Mouse (Mus musculus) heart, postnatal 10 days (tissue): ENCODE data around the gene Olfr1102. TPM values are rescaled to one million over a fixed set of nuclear protein-coding genes. Genes with fewer than 3 reads are reported as not detected.

Source experiments
- DNase-seq, 2 experiments: peaks; one replicate each; pipeline ENCODE4 v3.0.0; 2021
- intact Hi-C: fragments of 180-260 bp; cut with DNase I; formaldehyde crosslinking; loops from one replicate; pipeline ENCODE4 v1.15.1; 2025
- total RNA-seq, 2 experiments: library from RNA; stranded (reverse); gene quantifications; 2 replicates each; pipeline ENCODE4 v1.2.3; 2021

Olfr1102 gene
- total RNA-seq: not detected

DNA sequence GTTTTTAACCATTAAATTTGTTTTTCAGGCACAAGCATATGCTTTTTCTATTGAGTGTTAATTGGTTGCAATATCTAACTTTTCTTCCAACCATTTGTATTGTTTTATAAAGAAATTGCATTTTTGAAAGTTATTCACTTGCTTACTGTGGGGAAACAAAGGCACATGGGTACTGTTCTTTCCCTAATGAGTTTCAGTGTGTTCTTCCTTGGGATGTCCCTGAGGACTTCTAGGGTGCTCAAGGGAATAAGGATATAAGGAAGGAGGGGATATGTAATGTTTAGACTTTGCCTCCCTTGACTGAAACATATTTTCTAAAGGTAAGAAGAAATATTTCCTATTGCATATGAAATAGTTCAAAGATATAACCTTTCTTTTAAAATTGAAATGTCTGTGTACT, at the start of gene Olfr1102:
Gene Olfr1102 (plus strand): TSS at position 301 of the 400 bp plus-strand sequence.
- no peak for DNase-seq
- intact Hi-C loops: no loop called here

GRCm38 (mm10) chr2:86960593-86960992, 37.6 kb upstream of the Olfr1102 start, which contains the start of gene Olfr1099:
Gene Olfr1099, minus strand, starts transcription at chr2:86960693.
- DNase-seq: no peak
- intact Hi-C loops: no loop called here

- intact Hi-C loops: no loop called here
- no peak for DNase-seq
These were observed 18.3 kb upstream of the Olfr1102 start, which contains the start of gene Olfr1100 for GRCm38 (mm10) chr2:86979854-86980253. Gene Olfr1100, minus strand, starts transcription at chr2:86979954.

DNA sequence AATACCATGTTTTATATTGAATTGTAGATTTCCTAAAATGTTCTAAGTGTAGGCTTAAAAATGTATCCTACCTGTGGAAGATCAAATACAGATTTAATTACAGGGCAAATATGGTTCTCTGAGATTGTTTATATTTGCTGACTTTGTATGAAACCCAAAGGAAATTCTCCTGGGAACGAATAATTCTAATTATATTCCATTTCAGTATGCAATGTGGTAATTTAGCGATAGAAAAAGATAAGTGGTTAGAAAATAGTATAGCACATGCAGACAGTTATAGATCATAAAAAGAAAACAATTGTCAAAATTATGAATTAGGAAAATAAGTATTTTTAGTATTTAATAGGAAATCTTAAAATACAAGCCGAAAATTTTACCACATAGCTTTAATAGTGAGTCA, 7.1 kb upstream of the Olfr1102 start, which contains the start of gene Olfr1101:
Gene Olfr1101 (minus strand): TSS at position 101 of the 400 bp plus-strand sequence.
- intact Hi-C loops: no loop called here
- no peak for DNase-seq

DNA sequence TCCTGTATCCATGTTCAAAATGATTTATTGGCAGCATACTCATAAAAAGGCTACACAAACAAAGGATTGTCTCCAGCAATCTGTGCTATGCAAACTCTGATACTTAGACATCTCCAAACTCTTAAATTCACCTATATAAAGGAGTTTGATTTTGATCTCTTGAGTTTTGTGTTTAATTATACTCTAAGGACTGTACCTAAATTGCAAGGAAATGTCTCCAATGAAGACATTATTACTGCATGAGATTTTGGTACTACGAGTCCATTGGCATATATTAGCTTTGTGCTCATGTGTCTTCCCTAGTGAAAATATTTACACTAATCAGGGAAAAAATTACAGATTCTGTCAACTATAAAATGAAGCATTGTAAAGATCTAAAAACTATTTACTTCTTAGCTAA, 28.8 kb downstream of the Olfr1102 start, which contains the start of gene Olfr1104:
Gene Olfr1104 (minus strand): TSS at position 101 of the 400 bp plus-strand sequence.
- intact Hi-C loops: no loop called here

DNA sequence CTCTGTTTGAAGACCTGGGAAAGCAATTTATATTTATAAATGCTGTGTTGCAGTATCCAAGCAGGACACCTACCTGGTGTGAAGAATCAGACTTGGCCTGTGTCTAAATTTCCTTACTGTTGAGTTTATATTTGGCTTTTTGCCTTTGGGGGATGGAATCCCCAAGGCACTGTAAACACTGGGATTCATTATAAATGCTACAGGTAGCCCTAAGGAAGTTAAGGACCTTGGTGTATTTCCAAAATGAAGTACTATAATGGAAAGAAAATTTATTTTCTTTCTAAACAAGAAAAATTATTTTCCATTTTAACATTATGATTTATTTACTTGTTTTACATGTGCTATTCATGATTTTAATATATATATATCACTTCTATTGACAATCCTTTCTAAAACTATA, 38.2 kb downstream of the Olfr1102 start, which contains the start of gene Olfr1105:
Gene Olfr1105 (minus strand): TSS at position 101 of the 400 bp plus-strand sequence.
- intact Hi-C loops: no loop called here
- no peak for DNase-seq

More for the DNA sequence above, 28.8 kb downstream of the Olfr1102 start, which contains the start of gene Olfr1104:
- DNase-seq: no peak

DNA sequence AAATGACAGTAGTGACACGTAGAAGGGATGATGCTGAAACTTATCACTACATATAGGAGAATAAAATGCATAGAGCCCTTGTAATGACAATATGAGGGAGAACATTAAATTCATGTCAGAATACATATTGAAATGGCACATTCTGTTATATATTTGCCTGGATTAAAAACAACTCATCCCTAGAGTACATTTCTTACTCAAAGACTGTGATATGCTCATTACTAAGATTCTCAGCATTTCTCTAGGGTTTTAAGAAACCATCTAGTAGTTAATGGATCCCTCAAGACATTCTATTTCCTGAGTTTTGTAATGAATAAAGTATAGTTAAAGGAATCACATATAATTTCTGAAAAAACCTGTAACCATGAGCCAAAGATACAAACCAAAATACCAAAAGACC, 54.0 kb downstream of the Olfr1102 start, which contains the start of gene Olfr1106:
Gene Olfr1106 (minus strand): TSS at position 101 of the 400 bp plus-strand sequence.
- no peak for DNase-seq
- intact Hi-C loops: no loop called here

Other genes starting within 250 kb of the Olfr1102 start
- not detected for gene Olfr1090, start 239.4 kb upstream of the Olfr1102 start, total RNA-seq
- not detected for gene Olfr1093, start 215.9 kb upstream of the Olfr1102 start, total RNA-seq
- gene Olfr141, start 188.4 kb upstream of the Olfr1102 start, total RNA-seq: not detected
- not detected for gene Olfr1094, start 173.7 kb upstream of the Olfr1102 start, total RNA-seq
- gene Olfr1095, start 146.7 kb upstream of the Olfr1102 start, total RNA-seq: not detected
- not detected for gene Gm13723, start 123.6 kb upstream of the Olfr1102 start, total RNA-seq
- not detected for gene Olfr1097, start 106.2 kb upstream of the Olfr1102 start, total RNA-seq
- gene Olfr1098, start 73.9 kb upstream of the Olfr1102 start, total RNA-seq: not detected
- gene Olfr1099, start 37.7 kb upstream of the Olfr1102 start, total RNA-seq: not detected
- not detected for gene Olfr1100, start 18.4 kb upstream of the Olfr1102 start, total RNA-seq
- not detected for gene Olfr1101, start 7.2 kb upstream of the Olfr1102 start, total RNA-seq
- not detected for gene Olfr1104, start 28.7 kb downstream of the Olfr1102 start, total RNA-seq
- gene Olfr1105, start 38.1 kb downstream of the Olfr1102 start, total RNA-seq: not detected
- not detected for gene Olfr1106, start 53.9 kb downstream of the Olfr1102 start, total RNA-seq
- gene Olfr1107, start 77.4 kb downstream of the Olfr1102 start, total RNA-seq: not detected
- not detected for gene Olfr1109, start 97.6 kb downstream of the Olfr1102 start, total RNA-seq
- not detected for gene Olfr259, start 116.2 kb downstream of the Olfr1102 start, total RNA-seq
- gene Olfr1110, start 141.9 kb downstream of the Olfr1102 start, total RNA-seq: not detected
- not detected for gene Olfr1111, start 154.2 kb downstream of the Olfr1102 start, total RNA-seq
- not detected for gene Olfr1112, start 189.4 kb downstream of the Olfr1102 start, total RNA-seq
- not detected for gene Olfr1113, start 210.6 kb downstream of the Olfr1102 start, total RNA-seq
- not detected for gene Olfr1115, start 249.6 kb downstream of the Olfr1102 start, total RNA-seq